Mouse (Mus musculus) thymus, postnatal 14 days (tissue): Measurements from ENCODE around the gene Fgfr2.

Experiments
- DNase-seq: peaks from one replicate; pipeline ENCODE4 v3.0.0; 2021

Fgfr2 gene

DNA sequence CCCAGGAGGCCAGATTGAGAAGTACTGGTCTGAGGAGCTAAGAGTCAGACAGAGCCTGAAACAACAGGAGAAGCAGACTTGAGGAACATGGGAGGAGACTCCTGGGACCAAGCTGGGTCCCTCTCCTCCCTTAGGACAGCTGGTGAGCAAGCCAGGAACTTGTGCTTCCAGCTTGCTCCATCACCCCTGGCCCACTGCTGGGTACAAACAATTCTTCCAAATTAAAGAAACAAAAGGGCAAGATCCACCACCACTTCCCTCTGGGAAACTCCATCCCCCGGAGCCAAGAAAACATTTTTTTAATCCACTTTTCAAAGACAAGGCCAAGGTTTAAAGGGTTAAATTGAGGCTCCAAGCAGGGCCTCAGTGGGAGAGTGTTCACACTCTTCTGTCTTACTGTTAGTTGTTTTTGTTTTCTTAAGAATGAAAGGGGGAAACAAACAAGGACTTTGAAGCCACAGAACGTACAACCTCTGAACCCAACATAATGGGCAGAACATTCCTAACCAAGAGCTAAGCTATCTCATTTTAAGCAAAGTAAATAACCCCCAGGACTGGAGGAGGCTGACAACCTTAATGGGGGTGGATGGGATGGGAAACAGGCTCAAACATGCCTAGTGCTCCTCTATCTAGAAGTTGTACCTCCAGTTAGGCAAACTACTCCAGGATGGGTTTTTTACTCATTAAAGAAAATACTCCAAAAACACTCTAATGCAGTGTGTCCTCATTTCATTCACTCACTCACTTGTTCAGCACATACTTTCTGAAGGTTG, 849.2 kb downstream of the Fgfr2 start:
- DNase-seq, result no peak

- DNase-seq, result no peak
Observed at GRCm38 (mm10) chr7:132272984-132273383, 850.2 kb downstream of the Fgfr2 start.

DNA sequence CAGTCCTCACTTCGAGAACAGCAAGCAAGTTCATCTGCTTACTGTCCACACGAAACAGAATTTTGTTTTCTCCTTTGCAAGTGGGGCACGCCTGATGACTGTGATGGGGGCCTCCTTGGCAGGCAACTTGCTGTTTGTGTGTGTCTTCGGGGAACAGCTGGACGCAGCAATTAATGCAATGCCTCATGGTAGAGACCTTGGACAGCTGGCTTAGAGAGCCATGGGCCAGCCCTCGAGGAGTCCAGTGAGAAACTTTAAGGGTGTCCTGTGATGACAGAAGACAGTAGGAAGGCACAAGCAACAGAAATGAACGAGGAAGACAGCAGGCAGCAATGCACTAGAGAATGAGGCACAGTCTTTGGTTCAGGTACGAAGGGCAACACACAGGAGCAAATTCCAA, 852.8 kb downstream of the Fgfr2 start:
- DNase-seq, result no peak

DNA sequence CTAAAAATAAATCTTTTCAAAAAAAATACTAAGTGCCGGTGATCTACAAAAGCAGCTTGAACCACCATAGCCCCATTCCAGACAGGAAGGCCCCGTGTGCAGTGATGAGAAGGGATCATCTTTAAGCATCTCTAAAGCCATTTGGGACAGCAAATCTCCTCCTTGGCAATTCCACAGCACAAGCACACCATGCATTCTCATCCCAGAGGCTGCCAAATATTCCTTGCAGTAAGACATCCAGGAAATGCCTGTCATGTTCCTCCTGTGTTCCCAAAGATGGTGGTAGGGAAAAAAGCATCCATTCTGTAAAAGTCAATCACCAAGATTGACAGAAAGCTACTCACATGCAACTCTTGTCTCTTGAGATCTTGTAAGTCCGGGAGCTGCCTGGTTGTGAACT, 853.5 kb downstream of the Fgfr2 start:
- no peak for DNase-seq

- DNase-seq, result no peak
Observed at GRCm38 (mm10) chr7:132267721-132268498, 855.2 kb downstream of the Fgfr2 start.

GRCm38 (mm10) chr7:132264763-132265162, 858.4 kb downstream of the Fgfr2 start:
- no peak for DNase-seq

- no peak for DNase-seq
Observed at GRCm38 (mm10) chr7:132263186-132263585, 860.0 kb downstream of the Fgfr2 start.

DNA sequence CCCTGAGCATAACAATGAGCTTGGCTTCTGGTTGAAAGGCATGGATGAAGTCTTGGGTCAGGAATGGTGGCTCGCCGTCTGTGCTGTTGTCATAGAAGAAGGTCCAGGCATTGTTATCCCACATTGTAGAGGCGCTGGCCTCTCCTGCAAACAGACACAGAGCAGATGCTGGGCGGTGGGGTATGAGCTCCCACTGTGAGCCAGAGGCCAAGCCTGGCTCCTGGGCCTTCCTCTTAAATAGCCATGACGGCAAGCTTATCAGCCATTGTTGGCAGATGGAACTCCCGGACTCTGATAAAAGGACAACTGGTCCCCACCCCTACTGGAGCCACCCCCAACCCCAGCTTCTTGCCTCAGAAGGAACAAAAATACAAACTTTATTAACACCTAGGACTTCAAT, 860.5 kb downstream of the Fgfr2 start:
- DNase-seq, result no peak

GRCm38 (mm10) chr7:132261885-132262284, 861.3 kb downstream of the Fgfr2 start:
- no peak for DNase-seq

DNA sequence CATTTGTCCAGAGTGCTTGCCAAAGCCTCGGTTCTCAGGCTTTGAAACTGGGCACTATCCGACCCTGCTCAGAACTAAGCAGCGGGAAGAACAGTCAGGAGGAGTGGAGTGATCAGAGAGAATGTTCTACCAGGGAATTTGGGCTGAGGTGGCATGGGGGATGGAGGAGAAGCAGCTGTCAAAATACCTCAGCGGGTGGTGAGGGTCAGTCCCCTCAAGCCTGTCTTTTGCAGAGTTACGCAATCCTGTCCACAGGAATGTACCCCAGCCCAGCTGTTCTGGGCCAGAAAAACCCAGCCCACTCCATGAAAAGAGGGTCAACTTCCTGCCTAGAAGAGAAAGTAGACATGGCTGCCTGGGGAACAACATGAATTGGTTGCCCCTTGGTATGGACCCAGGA, 862.5 kb downstream of the Fgfr2 start:
- DNase-seq, result no peak

GRCm38 (mm10) chr7:132258817-132259216, 864.3 kb downstream of the Fgfr2 start:
- DNase-seq, result no peak

DNA sequence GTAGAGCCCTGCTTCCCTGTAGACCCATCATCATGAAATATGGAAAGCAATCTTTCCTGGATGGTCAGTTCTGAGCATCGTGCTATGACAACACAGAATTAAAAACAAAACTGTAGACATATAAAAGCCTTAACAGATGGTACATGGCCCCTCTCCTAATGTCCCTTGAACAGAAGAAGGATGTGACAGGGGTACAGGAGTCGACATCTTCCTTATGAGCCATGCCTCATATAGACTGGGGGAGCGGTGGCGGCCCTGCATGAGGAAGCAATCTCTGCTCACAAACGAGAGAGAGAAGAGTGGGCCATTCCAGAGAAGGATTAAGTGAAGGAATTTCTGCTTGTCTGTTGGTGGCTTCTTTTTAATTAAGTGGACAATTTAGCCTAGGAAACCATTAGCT, 864.9 kb downstream of the Fgfr2 start:
- no peak for DNase-seq

GRCm38 (mm10) chr7:132253513-132253912, 869.6 kb downstream of the Fgfr2 start:
- DNase-seq, result no peak

DNA sequence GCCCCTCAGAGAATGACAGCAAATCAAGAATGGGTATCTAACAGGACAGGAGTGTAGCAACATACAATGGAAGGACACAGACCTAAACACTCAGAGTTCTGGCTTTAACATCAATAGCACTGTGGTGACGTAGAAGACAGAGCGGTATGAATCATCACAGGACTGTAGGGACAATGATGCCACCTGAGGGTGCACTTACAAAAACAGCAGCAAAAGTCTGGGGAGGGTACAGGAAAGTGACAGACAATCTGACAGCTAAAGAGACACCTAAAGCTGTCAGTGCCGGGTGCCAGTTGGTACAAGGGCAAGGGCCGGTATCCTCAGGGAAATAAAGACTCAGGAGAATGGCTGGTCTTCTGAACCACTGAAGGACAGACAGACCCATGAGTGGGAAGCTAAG, 870.1 kb downstream of the Fgfr2 start:
- DNase-seq, result no peak

GRCm38 (mm10) chr7:132249563-132250119, 873.5 kb downstream of the Fgfr2 start:
- DNase-seq, result no peak

DNA sequence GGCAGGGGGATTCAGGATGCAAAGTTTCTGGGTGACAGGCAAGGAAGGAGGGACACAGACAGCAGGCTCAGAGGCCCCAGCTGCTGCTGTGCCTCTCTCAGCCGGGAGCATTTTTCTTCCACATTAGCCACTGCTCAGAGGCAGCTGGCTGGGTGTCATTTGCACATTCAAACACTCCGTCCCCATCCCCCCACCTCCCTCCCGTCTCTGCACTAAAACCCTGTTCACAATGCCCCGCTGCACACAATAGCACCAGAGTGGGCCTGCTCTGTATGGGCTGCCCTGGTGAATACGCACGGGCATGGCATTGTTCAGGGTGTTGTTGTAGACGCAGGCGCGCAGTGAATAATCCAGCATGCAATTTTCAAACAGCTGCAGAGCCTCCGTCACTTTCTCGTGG, 875.6 kb downstream of the Fgfr2 start:
- no peak for DNase-seq

- no peak for DNase-seq
Observed at GRCm38 (mm10) chr7:132247091-132247490, 876.1 kb downstream of the Fgfr2 start.

- DNase-seq, result no peak
Observed at GRCm38 (mm10) chr7:132245730-132246129, 877.4 kb downstream of the Fgfr2 start.

- DNase-seq, result no peak
Observed at GRCm38 (mm10) chr7:132244637-132245036, 878.5 kb downstream of the Fgfr2 start.

DNA sequence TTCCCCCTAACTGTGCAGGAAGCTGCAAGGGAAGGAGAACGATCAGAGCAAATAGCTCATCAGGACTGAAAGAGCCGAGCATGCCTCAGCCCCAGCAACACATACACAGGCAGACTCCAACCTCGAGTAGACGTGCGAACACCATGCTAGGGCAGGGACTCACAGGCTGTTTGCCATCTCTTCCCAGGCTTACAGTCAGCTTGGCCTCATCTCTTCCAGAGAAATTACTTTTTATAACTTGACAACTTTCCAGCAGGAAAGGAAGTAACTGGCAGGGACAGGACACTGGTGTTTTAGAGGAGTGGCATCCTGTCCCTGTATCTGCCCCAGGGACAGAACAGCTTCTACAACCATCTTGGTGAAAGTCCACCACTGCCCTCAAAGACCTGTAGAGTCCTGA, 879.9 kb downstream of the Fgfr2 start:
- DNase-seq, result no peak

- DNase-seq, result no peak
Observed at GRCm38 (mm10) chr7:132242617-132243141, 880.5 kb downstream of the Fgfr2 start.

- no peak for DNase-seq
Observed at GRCm38 (mm10) chr7:132238921-132239320, 884.2 kb downstream of the Fgfr2 start.

- DNase-seq, result no peak
Observed at GRCm38 (mm10) chr7:132237191-132237590, 886.0 kb downstream of the Fgfr2 start.

DNA sequence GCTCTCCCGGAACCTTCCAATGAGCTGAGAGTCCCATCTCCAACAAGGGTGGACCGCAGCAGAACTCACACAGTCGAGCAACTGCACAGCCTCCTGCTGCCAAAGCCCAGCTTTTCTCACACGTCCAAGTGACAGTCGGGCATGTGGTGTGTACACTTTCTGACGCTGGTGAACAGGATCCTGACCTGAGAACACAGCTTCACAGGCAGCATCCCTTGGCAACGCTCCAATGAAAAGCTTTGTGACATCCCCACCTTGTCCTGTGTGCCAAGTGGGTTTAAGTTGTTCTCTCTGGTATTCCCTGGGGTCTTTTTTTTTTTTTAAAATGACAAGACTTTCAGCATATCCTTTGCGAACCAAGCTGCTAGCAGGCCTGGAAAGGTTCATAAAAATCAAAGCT, 886.4 kb downstream of the Fgfr2 start:
- DNase-seq, result no peak
